ENCODE assay signal across 8 mouse cellular contexts in the genomic region with DNA sequence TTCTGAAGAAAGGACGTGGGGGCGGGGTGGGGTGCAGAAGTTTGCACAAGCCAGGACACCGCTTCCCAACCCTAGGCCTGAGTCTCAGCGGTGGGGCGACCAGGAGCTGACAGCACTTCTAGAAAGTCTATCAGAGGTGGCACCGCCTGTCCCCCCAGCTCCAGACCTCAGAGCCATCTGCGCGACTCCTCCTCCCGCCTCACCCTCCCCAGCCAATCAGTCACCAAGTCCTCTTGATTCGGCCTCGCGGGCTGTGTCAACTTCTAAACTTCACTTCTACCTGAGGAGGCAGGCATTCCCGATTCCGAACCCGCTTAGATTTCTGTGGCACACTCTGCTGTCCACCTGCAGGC. TPM values are rescaled to one million over a fixed set of nuclear protein-coding genes. Genes with fewer than 3 reads are reported as not detected.
DNase-seq lines count a peak whose midpoint lies in the region; ATAC-seq and TF ChIP-seq lines count a peak whose summit lies in the region.

No protein-coding gene starts in this region.

- no peaks in the 10 kb centered on the region for H3K27me3 ChIP-seq in lung, embryonic 16.5 days (ENCODE audit: control insufficient read depth, insufficient read depth, low read depth, low read length)

- H3K27ac ChIP-seq in lung, embryonic 16.5 days (ENCODE audit: low read length) = peak overlapping the region; percentile 99
- H3K27ac ChIP-seq in olfactory bulb, adult 2 months (ENCODE audit: insufficient read depth, low read depth, low read length) = no peak overlapping the region

- peak overlapping the region; percentile 85 for H3K4me3 ChIP-seq in lung, embryonic 16.5 days (ENCODE audit: low read length)
- peak overlapping the region; percentile 95 for H3K4me3 ChIP-seq in olfactory bulb, adult 2 months (ENCODE audit: insufficient read depth, low read depth, low read length)

- peak overlapping the region; percentile 95 for H3K4me2 ChIP-seq in lung, embryonic 16.5 days (ENCODE audit: low read depth, low read length)

- WGBS in lung, embryonic 16.5 days = under 1% methylated on average over 15 of the region's 15 CpGs
- under 1% methylated on average over 15 of the region's 15 CpGs for WGBS in olfactory bulb, adult 2 months

- TF ChIP-seq POLR2A in olfactory bulb, adult 2 months (IDR thresholded peaks at IDR 0.05; ENCODE audit: insufficient read depth, low read depth, low read length) = no peak

- peak overlapping the region; percentile 99 for H3K9ac ChIP-seq in lung, embryonic 16.5 days (ENCODE audit: low read length)

- ATAC-seq in lung, embryonic 16.5 days (ENCODE audit: low read depth) = peak; percentile 63

- TF ChIP-seq CTCF in olfactory bulb, adult 2 months (IDR thresholded peaks at IDR 0.05; ENCODE audit: insufficient read depth, low read depth, low read length) = no peak

- H3K9me3 ChIP-seq in lung, embryonic 16.5 days (ENCODE audit: control insufficient read depth, low read length) = no peaks in the 10 kb centered on the region

- peaks cover 40% of the 10 kb centered on the region for H3K4me1 ChIP-seq in lung, embryonic 16.5 days (replicated peaks; ENCODE audit: control insufficient read depth, insufficient read depth, low read length)
- H3K4me1 ChIP-seq in olfactory bulb, adult 2 months (ENCODE audit: control insufficient read depth, insufficient read depth, low read length) = peaks cover 33% of the 10 kb centered on the region

- peak; percentile 70 for DNase-seq in CD4-positive, CD25-positive, alpha-beta regulatory T cell, adult 2 months (ENCODE audit: low read depth, low spot score)
- DNase-seq in adrenal gland, adult 18-20 months (ENCODE audit: low spot score in 2 of 2) = peak; percentile 66 to 67
- peak; percentile 46 for DNase-seq in embryo, embryonic 11.5 days (ENCODE audit: low read depth, low spot score)
- peak; percentile 71 to 76 for DNase-seq in heart, adult 18-20 months
- peak; percentile 73 for DNase-seq in kidney, adult 18-20 months
- peak; percentile 63 to 73 for DNase-seq in urinary bladder, postnatal 36 days (ENCODE audit: low spot score in 2 of 2)

- no peaks in the 10 kb centered on the region for H3K36me3 ChIP-seq in lung, embryonic 16.5 days (ENCODE audit: control insufficient read depth, insufficient read depth, low read length)

RNA-seq across cellular contexts. Expression of a gene that starts 1.0 kb away (rescaled TPM):
- 10 to 100 TPM; 16.0 to 17.5 TPM for total RNA-seq in adrenal gland, adult 18-20 months (2021)
- 1 to 10 TPM; 9.9 TPM for total RNA-seq in heart, adult 18-20 months (2021)
- polyA plus RNA-seq in lung, embryonic 16.5 days (2015; fragmentation: Nextera tagmentation; extraction: Ambion mirVana) = 32.2 and 33.6 TPM in 2 replicates
- polyA plus RNA-seq in olfactory bulb, adult 2 months (2012; ENCODE audit: insufficient read depth, insufficient read length, low replicate concordance, missing spikeins) = not detected in 2 replicates

RNA-seq across cellular contexts. Expression of a gene that starts 51.6 kb away (rescaled TPM):
- total RNA-seq in adrenal gland, adult 18-20 months (2021) = under 1 TPM; 0.17 to 0.42 TPM
- total RNA-seq in heart, adult 18-20 months (2021) = under 1 TPM; 0.13 to 0.32 TPM
- 0.16 and 0.30 TPM in 2 replicates for polyA plus RNA-seq in lung, embryonic 16.5 days (2015; fragmentation: Nextera tagmentation; extraction: Ambion mirVana)
- not detected in 2 replicates for polyA plus RNA-seq in olfactory bulb, adult 2 months (2012; ENCODE audit: insufficient read depth, insufficient read length, low replicate concordance, missing spikeins)
